Mouse (Mus musculus) urinary bladder, postnatal 36 days (tissue): Measurements from ENCODE around the gene Stil.
A peak's percentile ranks its signal among the peaks of the same experiment; 100 is the strongest.
"Not testable (repeated sequence)": the region's sequence is repeated elsewhere in the genome, so short reads cannot be mapped to it uniquely, and the experiment has no call there.

Experiments used
- DNase-seq, 2 experiments: peaks; one replicate each; pipeline ENCODE4 v3.0.0; 2022; ENCODE audit warnings: low spot score in 2 of 2, mixed read lengths in 1 of 2

Stil gene

GRCm38 (mm10) chr4:114999773-115000428 is at the start of gene Stil:
Gene Stil (plus strand): TSS chr4:115000159.
- peak; percentile 89 to 96 for DNase-seq

DNA sequence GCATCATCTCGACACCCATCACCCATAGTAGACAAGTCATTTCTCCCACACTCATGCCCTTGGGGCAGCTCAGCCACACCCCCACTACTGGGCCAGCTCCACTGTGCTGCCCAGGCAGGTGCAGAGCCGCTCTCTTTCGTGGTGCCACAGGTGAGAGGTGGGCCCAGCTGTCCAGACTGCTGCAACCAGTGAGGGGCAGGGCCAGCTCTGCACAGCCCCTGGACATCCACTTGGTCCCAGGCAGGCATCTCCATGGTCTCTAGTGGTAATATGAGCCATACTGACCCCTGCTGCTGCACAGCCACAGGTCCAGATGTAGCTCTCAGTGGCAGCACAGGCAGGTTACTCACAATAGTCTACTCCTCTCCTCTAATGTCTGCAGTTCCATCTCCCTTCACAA is 46.8 kb upstream of the Stil start:
- DNase-seq: no peak

- DNase-seq: no peak
These were observed 42.6 kb upstream of the Stil start for GRCm38 (mm10) chr4:114957403-114957802.

DNA sequence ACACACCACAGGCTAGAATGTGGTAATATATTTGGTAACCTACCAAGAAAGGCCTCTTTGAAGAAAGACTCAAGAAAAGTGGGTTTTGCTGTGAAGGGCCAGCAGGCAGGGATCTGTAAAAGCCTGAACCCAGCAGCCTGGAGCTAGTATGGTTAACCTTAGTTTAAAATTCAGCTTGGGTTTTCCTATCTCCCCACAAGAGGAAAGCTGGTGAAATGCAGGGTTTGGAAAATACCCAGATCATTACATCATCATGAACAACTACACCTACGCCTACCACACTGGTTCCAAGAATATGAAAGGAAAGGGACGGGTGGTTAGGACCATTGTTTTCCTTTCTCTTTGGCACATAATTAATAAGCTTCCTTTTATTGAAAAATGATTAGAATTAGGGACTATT is 41.7 kb upstream of the Stil start:
- no peak for DNase-seq

- DNase-seq: no peak
These were observed 41.2 kb upstream of the Stil start for GRCm38 (mm10) chr4:114958786-114959185.

GRCm38 (mm10) chr4:114959533-114959932 is 40.4 kb upstream of the Stil start:
- no peak for DNase-seq

- not testable (repeated sequence) for DNase-seq
These were observed 39.1 kb upstream of the Stil start for GRCm38 (mm10) chr4:114960881-114961280.

GRCm38 (mm10) chr4:114970736-114971135 is 29.2 kb upstream of the Stil start:
- no peak for DNase-seq

GRCm38 (mm10) chr4:114973229-114973740 is 26.7 kb upstream of the Stil start:
- no peak for DNase-seq

DNA sequence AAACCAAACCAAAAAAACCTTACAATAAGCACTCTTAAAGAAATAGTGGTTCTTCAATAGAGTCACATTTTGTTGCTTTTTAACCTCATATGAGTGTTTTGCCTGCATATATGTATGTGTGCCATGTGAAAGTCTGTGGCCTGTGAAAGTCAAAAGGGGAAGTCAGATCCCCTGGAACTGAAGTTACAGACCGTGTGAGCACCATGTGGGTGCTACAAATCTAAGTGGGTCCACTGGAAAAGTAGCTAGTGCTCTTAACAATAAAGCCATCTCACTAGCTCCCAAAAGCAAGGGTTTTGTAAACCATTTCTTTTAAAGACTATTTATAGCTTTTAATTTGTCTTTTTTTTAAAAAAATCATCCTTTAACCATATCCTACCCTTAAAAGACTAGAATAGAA is 17.3 kb upstream of the Stil start:
- no peak for DNase-seq

GRCm38 (mm10) chr4:114983020-114983419 is 16.9 kb upstream of the Stil start:
- DNase-seq: no peak

DNA sequence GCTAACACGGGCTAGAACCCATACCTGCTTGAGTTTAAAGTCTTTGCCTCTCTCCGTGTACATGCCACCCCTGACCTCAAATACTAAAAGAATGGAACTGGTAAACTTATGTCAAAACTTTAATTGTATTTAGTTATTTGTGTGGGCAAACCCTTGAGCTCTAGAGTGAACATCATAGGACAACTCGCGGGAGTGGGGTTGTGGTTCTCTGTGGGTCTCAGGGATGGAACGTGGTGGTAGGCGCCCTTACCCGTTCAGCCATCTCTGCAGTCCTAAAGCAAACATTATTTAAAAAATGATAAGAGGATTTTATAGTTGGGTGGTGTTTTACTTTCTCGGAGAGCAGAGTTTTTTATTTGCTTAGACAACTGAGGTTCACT is 13.8 kb upstream of the Stil start:
- no peak for DNase-seq

DNA sequence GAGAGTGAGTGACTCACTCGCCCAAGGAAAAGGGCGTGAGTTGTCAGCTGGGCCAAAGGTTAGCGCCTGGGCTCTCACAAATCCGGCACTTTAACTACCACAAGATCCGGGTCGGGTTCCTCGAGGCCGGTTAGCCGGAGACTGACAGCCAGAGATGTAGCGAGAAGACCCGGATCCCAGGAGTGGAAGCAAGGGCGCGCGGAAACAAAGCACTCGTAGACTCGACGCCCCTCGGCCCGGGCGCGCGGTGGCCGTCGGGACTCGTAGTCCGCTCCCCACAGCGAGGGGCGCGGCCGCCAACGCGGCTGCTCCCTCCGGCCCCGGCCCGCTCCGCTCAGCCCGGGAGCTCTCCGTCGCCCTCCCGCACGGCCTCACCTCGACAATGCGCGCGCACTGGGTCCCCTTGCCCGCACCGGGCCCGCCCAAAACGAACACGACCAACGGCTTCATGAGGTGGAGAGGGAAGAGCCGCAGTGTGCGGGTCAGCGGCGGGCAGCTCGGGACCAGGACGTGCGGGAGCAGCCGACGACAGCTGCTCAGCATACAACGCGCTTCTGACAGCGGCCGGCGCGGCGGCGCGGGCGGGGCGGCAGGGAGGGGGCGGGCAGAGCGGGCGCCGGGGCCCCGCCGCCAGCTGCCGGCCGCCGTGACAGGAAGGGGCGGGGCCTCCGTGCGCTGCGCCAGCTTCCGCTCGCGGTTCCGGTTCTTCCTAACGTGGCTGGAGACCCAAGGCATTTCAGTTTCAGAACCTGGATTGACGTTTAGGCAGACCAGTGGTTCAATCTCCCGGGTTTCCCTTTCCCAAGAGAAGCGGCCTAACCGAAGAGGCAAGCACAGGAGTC is 13.1 kb upstream of the Stil start, which contains the start of gene Cmpk1:
Gene Cmpk1, minus strand, starts transcription at position 651 of the 842 bp plus-strand sequence.
- peak; percentile 73 to 85 for DNase-seq

GRCm38 (mm10) chr4:114994218-114994617 is 5.7 kb upstream of the Stil start:
- DNase-seq: no peak

GRCm38 (mm10) chr4:114997051-114997450 is 2.9 kb upstream of the Stil start:
- no peak for DNase-seq

- DNase-seq: no peak
These were observed 550 bp upstream of the Stil start for GRCm38 (mm10) chr4:114999445-114999772.

DNA sequence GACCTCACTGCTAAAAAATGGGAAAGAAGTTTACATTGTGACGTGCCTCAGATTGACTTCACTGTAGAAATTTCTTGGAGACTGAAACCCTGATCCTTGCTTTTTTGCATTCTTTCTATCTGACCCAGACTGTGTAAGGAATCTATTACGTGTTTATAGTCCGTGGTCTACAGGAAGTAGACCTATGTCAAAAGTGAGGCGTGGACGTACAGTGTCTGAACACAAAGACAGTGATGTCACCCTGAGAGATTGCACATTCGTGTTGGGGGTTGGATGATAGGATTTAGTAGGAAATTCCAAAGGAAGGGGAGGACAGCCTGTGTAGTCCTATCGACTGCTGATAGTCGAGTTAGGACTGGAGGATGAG is 453 bp downstream of the Stil start:
- DNase-seq: no peak

DNA sequence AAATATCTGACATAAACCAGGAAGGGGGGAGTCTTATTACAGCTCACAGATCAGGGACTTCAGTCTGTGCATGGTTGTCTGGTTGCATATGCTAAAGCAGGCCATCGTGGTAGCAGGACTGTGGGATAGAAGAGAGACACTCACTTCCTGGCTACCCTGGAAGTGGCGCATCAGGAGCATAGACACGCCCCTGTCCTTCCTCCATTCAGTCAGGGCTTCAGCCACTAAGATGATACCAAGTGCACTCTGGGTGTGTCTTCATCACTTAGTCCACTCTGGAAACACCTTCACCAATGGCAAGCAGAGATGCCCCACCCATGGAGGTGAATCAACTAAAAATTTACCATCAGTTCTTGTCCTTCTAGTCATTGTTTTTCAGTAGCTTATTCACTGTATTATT is 14.3 kb downstream of the Stil start:
- DNase-seq: no peak

- DNase-seq: no peak
These were observed 20.0 kb downstream of the Stil start for GRCm38 (mm10) chr4:115019997-115020396.

DNA sequence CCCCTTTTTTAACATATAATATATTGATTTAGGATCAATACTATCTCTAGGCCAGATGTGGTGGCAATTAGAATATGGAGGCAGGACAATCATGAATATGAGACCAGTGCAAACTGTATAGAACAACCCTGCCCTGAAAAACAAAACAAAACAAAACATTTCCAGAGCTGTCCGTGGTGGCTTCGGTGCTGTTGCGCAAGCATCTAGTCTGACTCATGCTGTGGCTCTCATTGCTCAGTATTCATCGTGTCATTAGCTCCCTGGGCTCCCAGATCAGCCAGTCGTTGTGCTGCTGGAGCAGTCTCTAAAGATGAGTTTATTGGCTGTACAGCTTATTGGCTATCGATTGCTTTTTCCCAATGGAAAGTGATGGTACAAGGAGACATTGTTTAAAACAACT is 35.1 kb downstream of the Stil start:
- peak; percentile 12 to 49 for DNase-seq

DNA sequence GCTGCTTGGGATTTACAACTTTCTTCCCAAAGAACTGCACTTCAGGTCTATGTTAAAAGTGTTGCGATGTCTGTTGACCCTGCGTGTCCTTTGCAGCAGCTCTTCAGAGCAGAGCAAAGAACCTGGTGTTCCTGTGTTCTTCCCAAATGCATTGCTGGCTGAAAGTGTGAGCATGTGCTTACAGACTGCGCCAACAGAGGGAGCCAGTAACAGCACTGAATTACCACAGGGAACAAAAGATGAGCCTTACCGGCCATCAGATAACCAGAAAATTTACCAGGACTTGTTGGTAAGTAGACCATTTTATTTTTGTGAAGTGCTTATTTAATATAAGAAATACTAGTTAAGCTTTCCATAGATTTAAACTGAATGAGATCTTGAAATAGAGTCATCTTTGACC is 38.3 kb downstream of the Stil start:
- peak in 1 of 2 experiments; percentile 37 for DNase-seq

GRCm38 (mm10) chr4:115045621-115046020 is 45.7 kb downstream of the Stil start:
- DNase-seq: no peak

- DNase-seq: peak; percentile 13 to 44
These were observed 47.8 kb downstream of the Stil start for GRCm38 (mm10) chr4:115047750-115048149.
